Mouse (Mus musculus): ENCODE measurements around the gene Spock2. TPM values are rescaled to one million over a fixed set of nuclear protein-coding genes. Genes with fewer than 3 reads are reported as not detected.

Spock2 gene
- total RNA-seq (2022), result 100 to 1,000 TPM; 467 to 536 (median 508) TPM

DNA sequence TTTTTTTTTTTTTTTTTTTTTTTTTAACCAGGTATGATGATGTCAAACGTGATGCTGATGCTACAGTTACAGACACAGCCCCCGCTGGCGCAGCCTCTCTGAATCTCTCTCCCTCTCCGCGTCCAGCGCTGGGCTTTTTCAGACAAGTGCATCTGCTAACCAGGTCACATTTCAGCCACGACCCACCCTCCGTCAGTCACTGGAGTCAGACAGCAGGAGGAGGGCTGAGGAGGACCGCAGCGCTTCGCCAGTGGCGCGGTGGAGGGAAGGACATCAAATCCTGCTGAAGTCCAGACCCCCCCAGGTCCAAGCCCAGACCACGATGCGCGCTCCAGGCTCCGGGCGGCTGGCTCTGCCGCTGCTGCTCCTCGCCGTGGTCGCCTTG lies at the start of gene Spock2:
Gene Spock2 (plus strand): TSS at position 74 of the 385 bp plus-strand sequence.
- DNase-seq (ENCODE audit: low spot score in 2 of 2), result peak; percentile 66

DNA sequence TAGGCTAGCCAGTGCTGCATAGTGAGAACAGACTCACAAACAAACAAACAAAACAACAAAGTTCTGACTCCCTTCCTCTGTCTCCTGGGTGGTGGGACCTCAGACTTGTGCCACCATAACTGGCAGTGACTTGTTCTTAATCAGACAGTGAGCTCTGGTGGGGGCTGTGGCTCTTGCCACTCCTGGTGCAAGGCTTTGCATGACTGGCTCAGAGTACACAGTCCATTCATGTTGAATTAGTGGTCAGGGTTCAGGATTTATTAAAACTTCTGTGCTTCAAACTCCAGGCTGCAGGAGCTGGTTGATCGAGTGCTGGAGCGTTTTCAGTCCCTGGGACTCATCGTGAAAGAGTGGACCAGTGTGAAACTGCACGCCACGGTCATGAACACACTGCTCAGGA lies 43.8 kb upstream of the Spock2 start:
- no peak for DNase-seq (ENCODE audit: low spot score in 2 of 2)

DNA sequence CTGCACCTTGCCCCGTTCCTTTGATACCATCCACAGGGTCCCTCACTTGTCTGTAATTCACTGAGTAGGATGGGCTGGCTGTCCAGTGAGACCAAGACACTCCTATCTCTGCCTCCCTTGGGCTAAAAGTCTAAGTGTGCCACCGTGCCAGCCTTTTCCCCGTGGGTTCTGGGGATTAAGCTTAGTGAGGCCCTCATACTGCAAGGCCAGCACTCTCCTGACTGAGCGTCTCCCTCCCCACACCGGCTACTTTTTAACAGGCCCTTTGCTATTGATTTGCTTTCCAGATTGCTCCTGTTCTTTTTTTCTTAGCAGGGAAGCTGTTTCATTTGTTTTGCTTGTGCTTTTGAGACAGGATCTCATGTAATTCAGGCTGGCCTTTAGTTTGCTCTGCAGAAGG lies 43.1 kb upstream of the Spock2 start:
- DNase-seq (ENCODE audit: low spot score in 2 of 2), result no peak

DNA sequence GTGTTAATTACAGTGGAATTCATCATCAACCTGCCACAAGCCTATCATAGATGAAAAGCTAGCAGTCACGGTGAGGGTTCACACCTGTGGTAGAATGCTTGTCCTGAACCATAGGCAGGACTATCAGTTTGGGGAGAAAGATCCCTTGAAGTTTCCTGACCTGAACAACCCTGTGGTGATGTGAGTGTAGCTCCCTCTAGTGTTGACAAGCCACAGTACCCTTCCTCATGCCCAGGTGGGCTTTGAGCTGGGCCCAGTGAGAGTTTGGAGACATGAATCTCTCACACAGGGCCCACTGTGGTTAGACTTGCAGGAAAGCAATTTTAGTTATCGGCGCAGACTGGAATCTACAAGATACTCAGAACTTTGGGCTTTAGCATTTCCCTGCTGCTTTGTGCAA lies 39.5 kb upstream of the Spock2 start:
- peak in 1 of 2 experiments; percentile 33 for DNase-seq (ENCODE audit: low spot score in 2 of 2)

DNA sequence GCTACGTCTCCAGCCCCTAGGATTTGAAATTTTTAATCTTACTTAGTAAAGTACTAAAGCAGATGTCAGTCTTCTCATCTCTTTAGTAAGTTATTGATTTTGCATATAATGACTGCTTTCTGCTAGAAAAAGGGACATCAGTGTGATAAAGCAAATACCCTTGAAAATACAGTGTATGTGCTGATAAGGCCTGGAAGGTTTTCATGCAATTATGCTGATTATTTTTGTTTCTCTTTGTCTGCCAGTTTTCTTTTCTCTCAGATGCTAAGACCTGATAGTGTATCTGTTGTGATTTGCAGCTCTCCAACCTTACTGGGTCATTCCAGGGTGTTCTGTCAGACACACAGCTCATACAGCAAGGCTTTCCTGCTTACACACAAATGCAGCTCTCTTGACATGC lies 30.9 kb upstream of the Spock2 start:
- DNase-seq (ENCODE audit: low spot score in 2 of 2), result no peak

DNA sequence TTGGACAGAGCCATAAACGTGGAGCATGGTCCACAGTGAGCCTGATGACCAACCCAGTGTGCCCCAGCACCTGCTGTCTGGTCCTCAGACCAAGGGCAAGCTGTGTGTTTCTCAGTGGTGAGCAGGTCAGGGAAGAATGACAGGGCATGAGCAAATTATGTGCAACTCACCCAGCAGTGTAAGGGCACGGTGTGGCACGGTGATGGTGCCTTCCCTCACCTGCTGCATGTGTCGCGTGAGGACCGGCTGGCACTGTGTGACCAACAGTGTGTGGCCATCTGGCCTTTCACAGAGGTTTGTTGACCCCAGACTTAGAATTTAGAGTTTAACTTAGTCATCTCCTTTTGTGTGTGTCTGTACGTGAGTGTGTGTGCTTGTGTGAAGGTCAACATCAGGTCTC lies 28.8 kb upstream of the Spock2 start:
- no peak for DNase-seq (ENCODE audit: low spot score in 2 of 2)

DNA sequence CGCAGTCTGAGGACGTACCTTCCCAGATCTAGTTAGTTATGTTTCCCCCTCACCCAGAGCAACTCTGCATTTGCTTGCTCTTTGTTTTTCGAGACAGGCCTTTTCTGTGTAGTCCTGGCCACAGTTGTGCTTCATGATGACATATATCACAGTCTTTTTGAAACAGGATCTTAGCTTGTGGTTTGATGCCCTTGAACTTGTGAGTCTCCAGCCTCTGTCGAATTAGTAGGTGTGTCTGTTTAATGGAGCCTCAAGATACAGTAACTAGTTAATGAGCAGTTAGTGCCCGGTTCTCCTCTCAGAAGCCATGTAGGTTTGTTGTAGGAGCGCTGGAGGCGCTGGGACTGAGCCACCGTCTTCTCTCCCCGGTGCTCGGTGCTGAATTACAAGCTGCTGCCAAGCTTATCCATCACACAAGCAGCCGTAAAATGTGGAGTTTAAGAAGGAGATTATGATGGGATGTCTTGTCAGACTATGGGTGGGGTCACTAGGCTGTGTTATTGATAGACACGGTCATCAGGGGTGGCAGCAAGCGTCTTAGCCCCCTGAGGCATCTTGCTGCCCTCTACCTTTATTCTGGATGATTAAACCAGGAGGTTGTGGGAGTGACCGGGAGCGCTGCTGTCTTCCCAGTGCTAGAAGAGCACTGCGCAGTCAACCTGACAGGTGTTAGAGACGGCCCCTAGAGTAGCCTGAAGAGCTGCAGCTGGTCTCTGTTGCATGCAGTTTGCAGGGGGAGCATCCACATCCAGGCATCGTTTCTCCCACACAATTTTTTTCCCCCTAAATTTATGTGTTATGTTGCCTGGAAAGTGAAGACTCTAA lies 28.1 kb upstream of the Spock2 start:
- DNase-seq (ENCODE audit: low spot score in 2 of 2), result no peak

DNA sequence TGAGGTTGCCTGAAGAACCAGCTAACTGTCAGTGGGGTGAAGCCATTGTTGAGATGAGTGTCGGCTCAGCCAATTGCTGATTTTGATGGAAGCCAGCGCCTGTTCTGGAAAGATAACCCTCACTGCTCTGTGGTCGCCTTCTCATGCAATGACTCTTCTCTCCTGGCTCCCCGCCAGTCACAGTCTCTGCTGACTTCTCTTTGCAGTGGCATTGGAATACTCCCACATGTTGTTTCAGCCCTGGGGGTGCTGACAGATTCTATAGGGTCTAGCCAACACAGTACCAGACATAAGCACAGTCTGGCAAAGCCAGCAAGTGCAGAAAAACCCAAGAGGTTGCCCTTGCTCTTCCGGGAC lies 27.5 kb upstream of the Spock2 start:
- peak in 1 of 2 experiments; percentile 30 for DNase-seq (ENCODE audit: low spot score in 2 of 2)

DNA sequence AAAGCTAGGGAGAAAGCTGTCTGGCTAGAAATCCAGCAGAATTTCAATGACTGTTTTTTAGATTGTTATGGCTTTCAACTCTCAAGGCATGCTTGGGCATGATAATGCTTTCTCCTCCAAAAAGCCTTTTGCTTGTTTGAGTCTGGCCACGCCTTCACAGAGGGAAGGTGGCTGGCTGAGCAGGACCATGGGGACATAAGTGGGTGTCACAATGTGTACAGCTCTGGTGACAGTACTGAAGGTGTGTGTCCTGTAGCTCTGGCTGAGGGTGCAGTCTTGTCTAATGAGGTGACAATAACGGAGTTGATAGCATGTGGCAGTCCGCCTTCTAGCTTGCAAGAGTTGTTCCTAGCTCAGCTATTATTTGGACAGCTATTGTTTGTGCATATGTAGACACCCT lies 25.8 kb upstream of the Spock2 start:
- DNase-seq (ENCODE audit: low spot score in 2 of 2), result no peak

DNA sequence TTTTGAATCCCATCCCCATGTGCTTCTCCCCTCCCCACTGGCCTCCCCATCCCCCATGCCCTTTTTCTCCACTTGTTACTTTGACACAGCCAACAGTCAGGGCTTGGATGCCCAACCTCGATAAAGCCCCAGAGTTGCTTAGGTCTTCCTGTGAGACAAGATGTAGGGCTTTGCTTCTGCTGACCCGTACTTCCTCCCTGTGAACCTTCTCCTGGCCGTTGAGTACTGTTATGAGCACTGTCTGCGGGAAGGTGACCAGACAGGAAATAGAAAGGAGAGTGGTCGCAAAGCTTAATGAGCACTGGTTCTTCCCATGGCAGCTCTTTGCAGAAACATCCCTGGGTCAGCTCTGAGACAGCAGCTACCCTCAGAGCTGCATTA lies 25.4 kb upstream of the Spock2 start:
- DNase-seq (ENCODE audit: low spot score in 2 of 2), result no peak

DNA sequence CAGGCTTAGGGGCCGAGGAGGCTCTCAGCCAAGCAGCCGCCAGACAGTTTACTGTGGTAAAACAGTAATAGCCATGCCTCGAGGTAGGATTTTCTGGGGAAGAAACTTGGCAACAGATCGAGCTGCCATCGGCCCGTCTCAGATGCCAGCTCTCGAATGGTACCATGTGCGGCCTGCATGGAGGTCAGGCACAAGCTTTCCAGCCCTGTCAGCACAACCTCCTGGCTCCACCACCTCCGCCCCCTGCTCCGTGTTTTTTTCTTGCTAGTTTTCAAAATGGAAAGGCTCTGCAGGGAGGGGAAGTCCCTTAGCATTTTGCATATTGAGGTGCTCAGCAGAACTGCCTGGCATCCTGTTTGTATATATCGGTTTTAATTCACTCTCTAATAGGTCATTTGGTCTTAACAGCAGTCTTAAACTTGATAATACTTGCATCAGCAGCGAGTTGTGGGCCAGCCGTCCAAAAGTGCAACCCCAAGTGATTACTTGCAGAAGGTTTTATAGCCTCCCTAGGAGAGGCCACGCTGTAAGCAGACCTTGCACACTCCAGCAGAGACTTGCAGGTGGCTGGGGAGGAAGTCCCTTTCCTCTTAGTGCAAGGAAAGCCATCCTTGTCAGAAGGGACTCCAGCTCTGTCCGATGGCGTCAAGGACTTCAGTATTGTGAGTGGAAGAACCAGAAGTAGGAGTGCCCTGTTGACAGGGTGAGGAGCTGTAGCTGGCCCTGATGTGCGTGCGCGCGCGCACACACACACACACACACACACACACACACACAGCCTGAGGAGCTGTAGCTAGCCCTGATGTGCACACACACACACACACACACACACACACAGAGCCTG lies 24.8 kb upstream of the Spock2 start:
- DNase-seq (ENCODE audit: low spot score in 2 of 2), result no peak

DNA sequence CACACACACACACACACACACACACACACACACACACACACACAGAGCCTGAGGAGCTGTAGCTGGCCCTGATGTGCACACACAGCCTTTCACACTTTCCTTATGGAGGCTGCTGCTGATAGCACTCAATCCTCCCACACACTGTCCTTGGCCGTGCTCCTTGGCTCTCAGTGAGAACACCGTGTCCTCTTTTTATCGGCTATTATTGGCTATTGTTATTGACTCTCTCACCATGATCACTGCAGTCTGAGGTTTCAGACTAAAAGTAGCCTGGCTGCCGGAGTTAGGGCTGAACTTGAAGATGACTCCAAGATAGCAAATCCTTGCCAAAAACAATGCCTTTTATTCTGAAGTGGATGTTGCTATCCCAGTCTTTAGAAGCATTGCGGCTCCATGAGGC lies 24.1 kb upstream of the Spock2 start:
- no peak for DNase-seq (ENCODE audit: low spot score in 2 of 2)

DNA sequence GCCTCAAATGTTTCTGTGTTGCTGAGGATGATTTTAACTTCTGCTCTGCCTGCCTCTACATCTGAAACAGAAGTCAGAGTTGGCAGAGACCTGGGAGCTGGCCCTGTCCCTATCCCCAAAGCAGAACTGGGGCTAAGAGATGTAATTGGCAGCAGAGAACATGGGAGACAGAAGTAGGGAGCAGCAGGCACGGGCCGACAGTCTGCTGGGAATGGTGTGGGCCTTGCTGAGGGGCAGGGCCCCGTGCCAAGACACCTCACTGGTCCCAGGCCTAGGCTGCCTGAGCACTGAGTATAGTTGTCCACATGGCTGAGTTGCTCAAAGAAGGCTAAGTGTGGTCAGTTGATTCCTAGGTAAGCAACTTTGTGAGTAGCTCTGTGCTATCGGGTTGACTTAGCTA lies 22.0 kb upstream of the Spock2 start:
- DNase-seq (ENCODE audit: low spot score in 2 of 2), result peak in 1 of 2 experiments; percentile 26

DNA sequence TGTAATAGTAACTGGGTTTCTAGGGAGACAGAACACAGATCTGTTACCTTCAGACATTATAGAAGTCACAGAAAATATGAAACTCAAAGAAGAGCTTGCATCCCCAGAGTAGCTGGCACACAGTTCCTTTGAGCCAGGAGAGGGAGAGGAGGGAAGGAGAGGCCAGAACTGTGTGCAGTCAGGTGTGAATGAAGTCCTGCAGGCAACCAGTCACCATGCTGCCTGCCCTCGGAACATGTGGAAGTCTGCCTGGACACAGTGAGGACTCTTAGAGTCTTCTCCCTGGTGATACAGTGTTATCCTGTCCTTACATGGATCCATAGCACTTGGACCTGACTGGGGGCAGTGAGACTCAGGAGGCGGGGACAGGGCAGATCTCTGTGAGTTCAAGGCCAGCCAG lies 13.7 kb upstream of the Spock2 start:
- DNase-seq (ENCODE audit: low spot score in 2 of 2), result no peak

DNA sequence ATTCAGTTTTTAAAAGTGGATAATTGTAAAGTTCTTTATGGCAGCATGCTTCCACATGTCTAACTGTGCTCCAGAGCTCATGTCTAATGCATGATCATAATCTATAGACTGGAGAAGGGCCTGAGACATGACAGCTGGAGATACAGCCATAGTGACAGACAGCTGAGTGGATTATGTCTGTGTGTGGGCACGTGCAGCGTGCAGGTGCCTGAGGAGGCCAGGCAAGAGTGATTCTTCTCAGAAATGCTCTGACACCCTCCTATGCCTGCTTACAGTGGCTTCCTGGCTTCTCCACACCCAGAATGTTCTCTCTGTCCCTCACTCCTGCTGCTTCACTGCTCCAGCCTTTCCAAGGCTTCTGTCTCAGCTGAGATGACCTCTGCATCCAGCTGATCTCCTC lies 12.3 kb upstream of the Spock2 start:
- DNase-seq (ENCODE audit: low spot score in 2 of 2), result no peak

DNA sequence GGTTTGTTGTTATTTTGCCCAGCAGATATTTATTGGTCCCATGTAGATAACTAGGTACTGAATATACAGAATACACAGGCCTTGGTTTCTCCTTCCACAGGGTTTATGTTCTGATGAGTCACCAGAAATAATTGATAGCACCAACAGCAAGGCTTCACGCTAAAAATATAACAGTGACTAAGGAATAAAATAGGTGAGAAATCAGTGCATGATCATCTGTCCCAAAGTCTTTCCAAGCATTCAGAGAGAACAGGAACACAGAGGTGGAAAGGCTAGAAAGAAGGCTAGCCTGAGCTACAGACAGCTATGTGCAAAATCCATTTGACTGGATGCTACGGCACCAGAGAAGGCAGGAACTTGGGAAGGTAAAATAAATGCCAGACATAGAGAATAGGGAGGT lies 10.5 kb upstream of the Spock2 start:
- no peak for DNase-seq (ENCODE audit: low spot score in 2 of 2)

DNA sequence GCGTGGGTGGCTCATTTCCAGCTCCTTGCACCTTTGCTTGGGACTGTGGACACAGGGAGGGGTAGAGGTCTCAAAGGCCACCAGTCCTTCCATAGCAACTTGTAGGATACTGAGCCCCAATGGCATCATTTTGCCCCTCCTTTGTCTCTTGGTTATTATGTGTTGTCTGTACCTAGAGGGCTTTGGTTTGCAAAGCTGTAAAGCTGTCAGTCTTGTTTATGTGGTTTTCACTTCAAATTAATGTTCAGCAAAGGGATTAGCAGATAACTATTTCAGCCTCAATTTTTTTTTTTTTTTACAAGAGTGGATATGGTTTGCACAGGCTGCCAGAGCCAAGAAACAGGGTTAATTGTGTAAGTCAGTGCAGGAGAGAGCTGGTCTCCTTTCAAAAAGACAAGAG lies 9.7 kb upstream of the Spock2 start:
- DNase-seq (ENCODE audit: low spot score in 2 of 2), result no peak

DNA sequence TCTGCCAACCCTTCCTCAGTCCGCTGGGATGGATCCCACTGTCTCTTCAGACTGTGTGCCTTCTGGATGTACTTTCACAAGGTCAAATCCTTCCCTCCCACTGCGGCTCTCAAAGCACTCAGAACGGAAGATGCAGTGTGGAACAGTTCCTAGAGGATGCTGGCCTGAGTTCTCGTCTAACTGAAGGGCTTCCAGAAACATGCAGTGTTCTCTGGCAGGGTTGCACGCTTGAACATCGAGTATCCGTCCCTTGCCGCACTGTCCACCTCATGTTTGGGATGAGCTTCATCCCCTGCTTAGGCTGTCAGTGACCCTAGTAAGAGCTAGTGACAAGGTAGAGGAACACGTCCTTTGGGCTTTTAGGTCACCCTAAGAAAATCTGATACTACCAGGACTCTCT lies 8.9 kb upstream of the Spock2 start:
- no peak for DNase-seq (ENCODE audit: low spot score in 2 of 2)

DNA sequence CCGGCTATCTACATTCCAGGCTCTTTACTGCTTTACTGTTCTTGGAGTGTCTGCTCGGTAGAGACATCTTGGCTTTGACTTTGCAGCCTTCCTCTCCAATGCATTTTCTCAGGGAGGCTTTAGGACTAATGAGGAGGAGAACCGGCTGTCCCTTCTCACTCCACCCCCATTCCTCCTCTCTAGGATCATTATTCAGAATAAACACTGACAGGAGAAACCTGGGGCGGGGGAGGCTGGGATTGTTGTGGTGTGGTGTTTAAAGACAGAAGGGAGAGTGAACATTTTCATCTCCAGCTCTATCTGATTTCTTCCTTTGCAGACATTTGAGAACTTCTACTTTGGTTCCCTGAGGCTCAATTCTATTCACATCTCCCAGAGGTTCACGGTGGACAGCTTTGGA lies 8.2 kb upstream of the Spock2 start:
- no peak for DNase-seq (ENCODE audit: low spot score in 2 of 2)

DNA sequence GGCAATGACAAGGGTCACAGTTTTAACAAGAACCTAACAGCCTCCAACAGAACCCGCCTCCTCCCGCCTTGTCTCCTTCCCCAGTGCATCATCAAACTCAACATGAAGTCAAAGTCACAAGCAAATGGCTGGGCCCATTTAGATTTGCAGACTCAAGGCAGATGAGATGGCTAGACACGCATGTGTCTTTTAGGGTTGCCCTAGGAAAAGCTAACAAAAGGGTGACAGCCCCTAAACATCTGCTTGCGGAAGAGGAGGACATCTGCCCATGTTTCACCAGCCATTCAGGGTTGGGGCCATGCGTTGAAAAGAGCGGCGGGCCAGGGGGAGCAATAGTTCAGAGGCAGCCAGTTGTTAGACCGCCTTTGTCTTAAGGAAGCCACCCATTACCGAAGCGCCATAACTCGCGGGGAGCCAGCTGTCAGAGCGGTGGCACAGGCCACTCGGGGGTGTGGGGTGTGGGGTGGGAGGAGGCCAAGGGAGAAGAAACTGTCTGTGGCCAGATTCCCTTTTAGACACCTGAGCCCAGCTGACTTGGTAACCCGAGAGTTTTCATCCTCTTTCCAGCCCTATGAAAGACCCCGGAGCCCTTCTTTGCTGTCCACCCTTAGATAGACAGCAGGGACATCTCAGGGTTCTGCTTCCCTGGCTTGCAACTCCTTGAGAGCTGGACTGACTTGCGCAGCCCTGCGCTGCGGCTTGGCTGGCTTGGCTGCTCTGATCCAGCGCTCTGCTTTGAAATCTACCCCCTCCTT lies 451 bp upstream of the Spock2 start:
- DNase-seq (ENCODE audit: low spot score in 2 of 2), result no peak

DNA sequence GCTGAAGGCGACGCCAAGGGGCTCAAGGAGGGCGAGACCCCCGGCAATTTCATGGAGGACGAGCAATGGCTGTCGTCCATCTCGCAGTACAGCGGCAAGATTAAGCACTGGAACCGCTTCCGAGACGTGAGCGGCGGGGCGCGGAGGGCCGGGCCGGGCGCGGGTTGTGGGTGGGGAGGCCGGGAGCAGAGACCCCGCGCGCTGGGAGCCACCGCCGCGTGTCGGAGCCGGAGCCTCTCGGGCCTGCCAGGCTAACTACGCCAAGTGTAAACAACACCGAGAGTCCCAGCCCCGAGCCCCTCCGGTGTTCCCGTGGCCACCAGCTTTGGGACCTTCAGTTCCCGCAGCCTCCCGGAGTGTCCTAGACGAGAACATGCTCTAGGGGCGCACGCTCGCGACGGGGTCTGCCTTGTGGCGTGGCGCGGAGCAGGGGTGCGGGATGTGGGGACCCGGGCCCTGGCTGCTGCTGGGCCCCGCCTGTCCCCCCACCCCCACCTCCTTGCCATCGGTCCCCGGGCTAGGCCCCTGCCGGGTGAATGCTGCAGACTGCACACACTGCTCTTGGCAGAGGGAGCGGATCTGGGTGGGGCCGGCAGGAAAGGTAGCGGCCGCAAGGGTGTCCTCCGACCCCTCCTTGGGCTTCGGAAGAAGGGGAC lies 640 bp downstream of the Spock2 start:
- DNase-seq (ENCODE audit: low spot score in 2 of 2), result no peak

DNA sequence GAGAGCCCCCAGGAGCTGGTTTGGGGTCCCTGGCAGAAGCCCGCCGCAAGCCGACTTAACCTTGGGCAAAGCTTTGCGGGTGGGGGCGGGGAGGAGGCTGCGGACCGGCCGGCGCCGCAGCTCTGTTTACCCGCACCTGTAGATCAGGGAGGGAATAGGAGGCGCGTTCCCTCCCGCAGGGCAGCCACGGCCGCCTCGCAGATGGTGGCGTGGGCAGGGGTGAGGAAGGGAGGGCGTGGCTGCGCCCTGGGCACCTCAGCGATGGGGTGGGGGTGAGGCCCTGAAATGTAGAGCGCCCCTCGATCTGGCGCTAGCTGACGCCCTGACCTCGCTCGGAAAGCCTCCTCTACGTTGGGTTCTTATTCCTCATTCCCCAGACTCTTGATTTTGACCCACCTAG lies 1.4 kb downstream of the Spock2 start:
- DNase-seq (ENCODE audit: low spot score in 2 of 2), result no peak

Measured in layer of hippocampus, adult 8-10 months (tissue).